Mouse (Mus musculus): ENCODE measurements around the gene Erc2. TPM values are rescaled to one million over a fixed set of nuclear protein-coding genes. Genes with fewer than 3 reads are reported as not detected.

The Erc2 gene
- polyA plus RNA-seq, 1 experiment from 2014 or later, result 36.0 TPM

DNA sequence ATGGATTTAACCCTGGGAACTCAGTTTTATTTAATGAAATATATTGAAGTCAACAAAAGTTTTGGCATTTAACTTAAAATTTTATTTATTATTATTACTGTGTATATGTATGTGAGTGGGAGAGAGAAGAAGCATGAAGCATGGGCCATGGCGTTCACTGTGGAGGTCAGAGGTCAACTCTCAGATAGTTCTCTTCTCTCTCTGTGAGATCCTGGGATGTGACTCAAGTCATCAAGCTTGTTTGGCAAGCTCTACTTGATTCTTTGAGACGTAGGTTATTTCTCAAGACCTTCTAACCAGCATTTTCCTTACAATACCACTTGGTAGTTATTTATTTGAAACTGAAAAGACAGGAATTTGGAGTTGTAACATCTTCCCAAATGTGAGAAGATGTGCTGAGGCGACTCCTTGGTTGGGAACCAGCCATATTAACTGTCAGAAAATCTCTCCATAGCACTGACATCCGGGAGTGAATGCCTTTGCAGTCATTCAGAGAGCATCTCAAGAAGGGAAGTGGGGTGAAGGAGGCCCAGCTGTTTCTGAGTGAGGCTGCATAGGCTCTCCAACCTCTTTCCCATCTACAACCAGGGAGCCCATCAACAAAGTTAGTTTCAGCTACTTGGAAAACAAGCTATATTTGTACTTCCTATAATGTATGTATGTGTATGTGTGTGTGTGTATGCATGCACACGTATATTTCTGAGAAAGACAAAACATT is 299.6 kb downstream of the Erc2 start:
- no peaks in the 10 kb centered on the region for H3K36me3 ChIP-seq
- no peak overlapping the region for H3K4me2 ChIP-seq (replicated peaks)
- H3K4me3 ChIP-seq, result no peak overlapping the region
- no peaks in the 10 kb centered on the region for H3K27me3 ChIP-seq
- WGBS, result 86% methylated on average over 5 of the region's 5 CpGs
- no peak overlapping the region for H3K27ac ChIP-seq (replicated peaks)
- H3K9ac ChIP-seq (replicated peaks), result no peak overlapping the region
- no peak for ATAC-seq (ENCODE audit: low FRiP score, low read depth)
- no peaks in the 10 kb centered on the region for H3K4me1 ChIP-seq
- no peaks in the 10 kb centered on the region for H3K9me3 ChIP-seq

GRCm38 (mm10) chr14:27927369-27927768 is 305.1 kb downstream of the Erc2 start:
- H3K4me1 ChIP-seq, result no peaks in the 10 kb centered on the region
- no peak overlapping the region for H3K4me2 ChIP-seq (replicated peaks)
- H3K9ac ChIP-seq (replicated peaks), result no peak overlapping the region
- ATAC-seq (ENCODE audit: low FRiP score, low read depth), result no peak
- H3K27me3 ChIP-seq, result no peaks in the 10 kb centered on the region
- H3K36me3 ChIP-seq, result no peaks in the 10 kb centered on the region
- 93% methylated on average over 3 of the region's 3 CpGs for WGBS
- no peak overlapping the region for H3K4me3 ChIP-seq
- no peaks in the 10 kb centered on the region for H3K9me3 ChIP-seq
- H3K27ac ChIP-seq (replicated peaks), result no peak overlapping the region

- 73% methylated on average over 1 of the region's 1 CpGs for WGBS
- no peaks in the 10 kb centered on the region for H3K27me3 ChIP-seq
- H3K4me3 ChIP-seq, result no peak overlapping the region
- no peaks in the 10 kb centered on the region for H3K9me3 ChIP-seq
- no peaks in the 10 kb centered on the region for H3K4me1 ChIP-seq
- ATAC-seq (ENCODE audit: low FRiP score, low read depth), result no peak
- no peak overlapping the region for H3K27ac ChIP-seq (replicated peaks)
- no peaks in the 10 kb centered on the region for H3K36me3 ChIP-seq
- no peak overlapping the region for H3K9ac ChIP-seq (replicated peaks)
- H3K4me2 ChIP-seq (replicated peaks), result no peak overlapping the region
These were observed 311.3 kb downstream of the Erc2 start for GRCm38 (mm10) chr14:27933533-27933932.

DNA sequence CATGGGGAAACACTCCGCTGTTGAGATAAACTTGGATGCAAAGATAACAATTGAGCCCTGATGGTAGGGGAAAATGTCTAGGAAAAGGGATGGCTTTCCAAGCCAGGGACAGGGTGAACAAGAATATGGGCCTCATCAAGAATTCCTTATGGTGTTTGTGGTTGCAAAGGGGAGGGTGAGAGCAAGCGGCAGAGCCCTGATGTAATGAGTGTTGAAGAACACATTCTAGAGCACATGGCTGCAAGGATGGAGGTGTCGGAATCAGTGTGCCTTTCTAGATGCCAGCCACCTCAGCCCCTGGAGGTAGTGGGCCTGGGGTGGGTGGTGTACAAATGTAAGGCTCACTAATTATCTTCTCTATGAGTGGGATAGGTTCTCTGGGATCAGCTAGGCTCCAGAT is 313.5 kb downstream of the Erc2 start:
- H3K27me3 ChIP-seq, result no peaks in the 10 kb centered on the region
- no peaks in the 10 kb centered on the region for H3K36me3 ChIP-seq
- H3K4me2 ChIP-seq (replicated peaks), result no peak overlapping the region
- H3K9ac ChIP-seq (replicated peaks), result no peak overlapping the region
- no peak for ATAC-seq (ENCODE audit: low FRiP score, low read depth)
- WGBS, result 95% methylated on average over 3 of the region's 3 CpGs
- no peaks in the 10 kb centered on the region for H3K4me1 ChIP-seq
- H3K9me3 ChIP-seq, result no peaks in the 10 kb centered on the region
- no peak overlapping the region for H3K4me3 ChIP-seq
- no peak overlapping the region for H3K27ac ChIP-seq (replicated peaks)

- Histone ChIP-seq H3K4me3 (no peak overlapping the region), H3K27me3 (no peaks in the 10 kb centered on the region), H3K36me3 (no peaks in the 10 kb centered on the region), H3K4me2 (replicated peaks) (no peak overlapping the region), H3K9me3 (no peaks in the 10 kb centered on the region), H3K4me1 (no peaks in the 10 kb centered on the region), H3K9ac (replicated peaks) (no peak overlapping the region), H3K27ac (replicated peaks) (no peak overlapping the region)
- WGBS, result 74% methylated on average over 2 of the region's 2 CpGs
- ATAC-seq (ENCODE audit: low FRiP score, low read depth), result no peak
These were observed 315.7 kb downstream of the Erc2 start for GRCm38 (mm10) chr14:27937922-27938321.

GRCm38 (mm10) chr14:27945276-27945675 is 323.0 kb downstream of the Erc2 start:
- Histone ChIP-seq H3K27me3 (no peaks in the 10 kb centered on the region), H3K9me3 (no peaks in the 10 kb centered on the region), H3K27ac (replicated peaks) (no peak overlapping the region), H3K4me3 (no peak overlapping the region), H3K4me1 (no peaks in the 10 kb centered on the region), H3K9ac (replicated peaks) (no peak overlapping the region), H3K4me2 (replicated peaks) (no peak overlapping the region), H3K36me3 (no peaks in the 10 kb centered on the region)
- ATAC-seq (ENCODE audit: low FRiP score, low read depth), result no peak
- WGBS, result 20% methylated on average over 1 of the region's 1 CpGs

DNA sequence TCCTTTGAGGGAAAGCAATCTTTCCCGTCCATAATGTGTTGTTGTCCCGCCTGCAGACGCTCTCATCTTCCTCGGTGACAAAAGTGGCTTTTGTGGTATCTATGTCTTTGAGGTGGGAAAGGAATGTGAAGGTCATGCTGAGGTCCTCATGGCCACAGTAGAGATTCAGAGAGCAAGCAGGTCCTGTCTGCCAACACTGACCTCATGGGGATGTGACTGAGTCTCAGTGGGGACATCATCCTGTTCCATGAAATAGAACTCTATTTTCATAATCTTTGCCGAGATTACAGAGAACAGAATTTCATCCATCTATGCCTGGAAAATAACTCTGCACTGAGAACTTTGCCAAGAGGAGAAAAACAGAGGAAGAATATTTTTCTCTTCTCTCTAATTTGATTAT is 324.0 kb downstream of the Erc2 start:
- WGBS, result 75% methylated on average over 5 of the region's 5 CpGs
- H3K4me3 ChIP-seq, result no peak overlapping the region
- H3K9ac ChIP-seq (replicated peaks), result no peak overlapping the region
- H3K4me1 ChIP-seq, result no peaks in the 10 kb centered on the region
- no peaks in the 10 kb centered on the region for H3K27me3 ChIP-seq
- no peak overlapping the region for H3K27ac ChIP-seq (replicated peaks)
- no peak overlapping the region for H3K4me2 ChIP-seq (replicated peaks)
- no peaks in the 10 kb centered on the region for H3K36me3 ChIP-seq
- H3K9me3 ChIP-seq, result no peaks in the 10 kb centered on the region
- ATAC-seq (ENCODE audit: low FRiP score, low read depth), result no peak

DNA sequence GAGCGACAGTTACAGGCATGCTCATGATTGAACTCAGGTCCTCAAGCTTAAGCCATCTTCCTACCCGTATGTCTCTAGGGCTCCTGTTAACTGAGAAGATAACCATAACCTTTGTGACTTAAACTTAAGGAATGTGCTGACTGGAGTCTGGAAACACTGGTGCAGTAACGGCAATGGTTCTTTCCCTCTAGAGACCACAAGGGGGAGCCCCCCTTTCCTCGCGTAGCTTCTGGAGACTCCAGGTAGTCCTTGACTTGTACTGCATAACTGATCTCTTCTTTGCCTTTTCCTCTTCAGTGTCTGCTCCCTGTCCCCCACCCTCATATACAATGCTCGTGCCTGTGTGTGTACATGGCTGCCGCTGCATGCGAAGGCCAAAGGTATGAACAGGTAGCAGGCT is 326.2 kb downstream of the Erc2 start:
- 75% methylated on average over 8 of the region's 8 CpGs for WGBS
- H3K9ac ChIP-seq (replicated peaks), result no peak overlapping the region

GRCm38 (mm10) chr14:27953814-27954213 is 331.6 kb downstream of the Erc2 start:
- no peak for ATAC-seq (ENCODE audit: low FRiP score, low read depth)
- Histone ChIP-seq H3K9me3 (no peaks in the 10 kb centered on the region), H3K27me3 (no peaks in the 10 kb centered on the region; the same call in 1 of the 2 replicates), H3K4me2 (replicated peaks) (no peak overlapping the region), H3K4me3 (no peak overlapping the region), H3K36me3 (no peaks in the 10 kb centered on the region), H3K27ac (replicated peaks) (no peak overlapping the region), H3K4me1 (no peaks in the 10 kb centered on the region), H3K9ac (replicated peaks) (no peak overlapping the region)

More for the DNA sequence above, 326.2 kb downstream of the Erc2 start:
- H3K4me1 ChIP-seq, result no peaks in the 10 kb centered on the region
- no peak overlapping the region for H3K27ac ChIP-seq (replicated peaks)
- H3K36me3 ChIP-seq, result no peaks in the 10 kb centered on the region
- no peak for ATAC-seq (ENCODE audit: low FRiP score, low read depth)
- H3K4me2 ChIP-seq (replicated peaks), result no peak overlapping the region
- no peaks in the 10 kb centered on the region for H3K27me3 ChIP-seq
- no peak overlapping the region for H3K4me3 ChIP-seq
- H3K9me3 ChIP-seq, result no peaks in the 10 kb centered on the region

DNA sequence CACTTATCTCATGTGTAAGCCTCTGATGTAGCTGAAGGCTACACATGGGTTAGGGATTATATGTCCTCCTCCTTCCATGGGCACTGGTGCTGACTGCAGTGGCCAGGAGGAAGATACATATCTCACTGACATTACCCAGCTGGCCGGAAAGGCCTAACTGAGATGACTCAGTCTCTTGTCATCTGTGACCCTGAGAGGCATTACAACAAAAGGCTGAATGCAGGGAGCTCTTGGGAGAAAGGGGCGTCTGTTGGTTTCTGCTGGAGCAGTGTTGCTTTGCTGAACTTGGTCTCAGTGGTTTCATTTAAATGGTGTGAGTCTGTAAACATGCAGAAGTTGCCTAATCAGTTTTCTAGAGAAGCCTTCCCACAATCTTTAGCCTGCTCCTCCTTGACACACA is 334.6 kb downstream of the Erc2 start:
- Histone ChIP-seq H3K27ac (replicated peaks) (no peak overlapping the region), H3K9me3 (no peaks in the 10 kb centered on the region), H3K4me1 (no peaks in the 10 kb centered on the region), H3K27me3 (no peaks in the 10 kb centered on the region; the same call in 1 of the 2 replicates), H3K4me2 (replicated peaks) (no peak overlapping the region), H3K4me3 (no peak overlapping the region), H3K36me3 (no peaks in the 10 kb centered on the region), H3K9ac (replicated peaks) (no peak overlapping the region)
- ATAC-seq (ENCODE audit: low FRiP score, low read depth), result no peak
- 51% methylated on average over 2 of the region's 2 CpGs for WGBS

DNA sequence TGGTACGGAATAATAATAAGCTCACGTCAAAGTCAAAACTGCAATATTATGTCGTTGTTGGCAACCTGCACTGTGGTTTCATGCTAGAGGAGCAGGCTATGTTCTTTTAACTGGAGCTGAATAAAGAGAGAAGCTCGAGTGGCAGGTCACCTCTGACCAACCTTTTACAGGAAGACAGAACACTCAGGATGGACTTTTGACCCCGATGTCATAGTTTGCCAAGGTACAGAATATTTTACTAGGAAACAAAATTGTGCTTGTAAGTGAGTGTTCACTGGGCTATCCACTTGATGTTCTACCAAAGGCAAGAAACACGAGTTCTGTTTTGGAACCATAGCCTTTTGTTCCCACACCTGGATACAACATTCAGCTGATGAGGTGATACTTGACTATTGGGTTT is 351.5 kb downstream of the Erc2 start:
- no peak overlapping the region for H3K9ac ChIP-seq (replicated peaks)
- 85% methylated on average over 6 of the region's 6 CpGs for WGBS
- no peak for ATAC-seq (ENCODE audit: low FRiP score, low read depth)

GRCm38 (mm10) chr14:27975661-27976060 is 353.4 kb downstream of the Erc2 start:
- ATAC-seq (ENCODE audit: low FRiP score, low read depth), result no peak
- no peak overlapping the region for H3K9ac ChIP-seq (replicated peaks)
- H3K4me3 ChIP-seq, result no peak overlapping the region
- H3K4me2 ChIP-seq (replicated peaks), result no peak overlapping the region
- H3K4me1 ChIP-seq, result no peaks in the 10 kb centered on the region
- no peak overlapping the region for H3K27ac ChIP-seq (replicated peaks)
- H3K36me3 ChIP-seq, result no peaks in the 10 kb centered on the region
- WGBS, result 80% methylated on average over 1 of the region's 1 CpGs
- H3K9me3 ChIP-seq, result no peaks in the 10 kb centered on the region
- no peaks in the 10 kb centered on the region for H3K27me3 ChIP-seq

More for the DNA sequence above, 351.5 kb downstream of the Erc2 start:
- no peaks in the 10 kb centered on the region for H3K27me3 ChIP-seq
- H3K27ac ChIP-seq (replicated peaks), result no peak overlapping the region
- H3K36me3 ChIP-seq, result no peaks in the 10 kb centered on the region
- H3K4me1 ChIP-seq, result no peaks in the 10 kb centered on the region
- no peak overlapping the region for H3K4me3 ChIP-seq
- no peak overlapping the region for H3K4me2 ChIP-seq (replicated peaks)
- H3K9me3 ChIP-seq, result no peaks in the 10 kb centered on the region

DNA sequence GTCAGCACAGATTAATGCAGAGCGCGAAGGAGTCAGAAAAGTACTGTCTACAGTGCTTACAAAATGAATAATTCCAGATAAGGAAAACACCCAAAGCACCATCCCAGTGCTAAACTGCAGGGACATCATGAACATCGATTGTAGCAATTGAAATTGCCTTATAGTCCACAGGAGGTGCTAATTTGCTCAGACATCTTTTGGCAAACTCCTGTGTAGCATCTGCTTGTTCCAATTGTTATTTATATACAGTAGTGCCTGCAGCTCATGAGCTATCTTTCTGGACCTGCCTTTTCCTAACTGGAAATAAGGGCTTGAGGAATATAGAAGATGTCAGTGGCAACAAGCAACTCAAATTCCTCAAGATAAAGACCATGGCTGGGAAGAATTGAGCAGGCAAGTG is 362.5 kb downstream of the Erc2 start:
- Histone ChIP-seq H3K4me3 (no peak overlapping the region), H3K9ac (replicated peaks) (no peak overlapping the region), H3K4me2 (replicated peaks) (no peak overlapping the region), H3K27me3 (no peaks in the 10 kb centered on the region), H3K4me1 (no peaks in the 10 kb centered on the region), H3K36me3 (no peaks in the 10 kb centered on the region), H3K27ac (replicated peaks) (no peak overlapping the region), H3K9me3 (no peaks in the 10 kb centered on the region)
- WGBS, result 83% methylated on average over 3 of the region's 3 CpGs
- ATAC-seq (ENCODE audit: low FRiP score, low read depth), result no peak

Data from midbrain, embryonic 12.5 days (tissue).